In the genomic region with DNA sequence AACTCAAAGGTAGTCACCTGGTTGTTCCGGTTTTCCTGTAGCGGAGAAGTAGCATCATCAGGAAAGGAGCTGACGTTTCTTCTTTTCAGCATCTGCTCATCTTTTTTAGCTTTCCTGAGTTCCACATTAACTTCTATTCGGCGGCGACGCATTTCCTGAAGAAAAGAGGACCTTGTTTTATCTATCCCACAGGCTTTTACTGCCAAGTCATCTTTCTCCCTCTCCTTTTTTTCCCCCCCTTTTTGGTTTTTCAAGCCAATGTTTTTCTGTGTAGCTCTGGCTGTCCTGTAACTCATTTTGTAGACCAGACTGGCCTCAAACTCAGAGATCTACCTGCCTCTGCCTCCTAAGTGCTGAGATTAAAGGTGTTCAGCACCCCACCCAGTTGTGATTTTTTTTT, we compare ENCODE assay signal across 7 mouse cellular contexts. TPM values are rescaled to one million over a fixed set of nuclear protein-coding genes. Genes with fewer than 3 reads are reported as not detected.
A peak's percentile ranks its signal among the peaks of the same experiment; 100 is the strongest.
DNase-seq lines count a peak whose midpoint lies in the region; ATAC-seq and TF ChIP-seq lines count a peak whose summit lies in the region.
"Not testable (repeated sequence)": the region's sequence is repeated elsewhere in the genome, so short reads cannot be mapped to it uniquely, and the experiment has no call there.

No protein-coding gene starts in this region.

- not testable (repeated sequence) for H3K27ac ChIP-seq in embryonic facial prominence, embryonic 10.5 days (replicated peaks); forebrain, embryonic 10.5 days; heart, embryonic 12.5 days (ENCODE audit: poor library complexity, severe bottlenecking); intestine, embryonic 15.5 days; liver, embryonic 11.5 days (ENCODE audit: low read depth, low read length); lung, embryonic 14.5 days (ENCODE audit: low read depth); neural tube, embryonic 11.5 days (ENCODE audit: low read depth, low read length)

- peaks cover 23% of the 10 kb centered on the region for H3K4me1 ChIP-seq in embryonic facial prominence, embryonic 10.5 days
- H3K4me1 ChIP-seq in forebrain, embryonic 10.5 days: peaks cover 45% of the 10 kb centered on the region
- peaks cover 30% of the 10 kb centered on the region for H3K4me1 ChIP-seq in heart, embryonic 12.5 days (replicated peaks)
- H3K4me1 ChIP-seq in intestine, embryonic 15.5 days (replicated peaks); lung, embryonic 14.5 days (ENCODE audit: insufficient read depth); neural tube, embryonic 11.5 days (ENCODE audit: control insufficient read depth, insufficient read depth, low read length): not testable (repeated sequence)
- H3K4me1 ChIP-seq in liver, embryonic 11.5 days (replicated peaks; ENCODE audit: control insufficient read depth, insufficient read depth, low read length): peaks cover 21% of the 10 kb centered on the region

- ATAC-seq in heart, embryonic 12.5 days (ENCODE audit: insufficient number of reproducible peaks, low FRiP score); intestine, embryonic 15.5 days; liver, embryonic 11.5 days (replicated peaks; ENCODE audit: low FRiP score); lung, embryonic 14.5 days (ENCODE audit: insufficient read depth); neural tube, embryonic 11.5 days (ENCODE audit: insufficient read depth, low FRiP score, low TSS enrichment): not testable (repeated sequence)

- H3K36me3 ChIP-seq in embryonic facial prominence, embryonic 10.5 days (replicated peaks): peaks cover 63% of the 10 kb centered on the region
- peaks cover 68% of the 10 kb centered on the region for H3K36me3 ChIP-seq in forebrain, embryonic 10.5 days (replicated peaks)
- H3K36me3 ChIP-seq in heart, embryonic 12.5 days: peaks cover 53% of the 10 kb centered on the region
- not testable (repeated sequence) for H3K36me3 ChIP-seq in intestine, embryonic 15.5 days
- peaks cover 33% of the 10 kb centered on the region for H3K36me3 ChIP-seq in liver, embryonic 11.5 days (ENCODE audit: control insufficient read depth, insufficient read depth, low read length)
- peaks cover 56% of the 10 kb centered on the region for H3K36me3 ChIP-seq in lung, embryonic 14.5 days (ENCODE audit: insufficient read depth)
- peaks cover 19% of the 10 kb centered on the region for H3K36me3 ChIP-seq in neural tube, embryonic 11.5 days (ENCODE audit: control insufficient read depth, insufficient read depth, low read length)

- not testable (repeated sequence) for TF ChIP-seq CTCF in lung, embryonic 14.5 days (IDR thresholded peaks at IDR 0.05; ENCODE audit: low read depth)

- DNase-seq in embryonic facial prominence, embryonic 10.5 days (ENCODE audit: low spot score); forebrain, embryonic 10.5 days (ENCODE audit: extremely low spot score, low spot score); liver, embryonic 11.5 days (ENCODE audit: low spot score); lung, embryonic 14.5 days; neural tube, embryonic 11.5 days (ENCODE audit: low spot score): not testable (repeated sequence)

- H3K27me3 ChIP-seq in embryonic facial prominence, embryonic 10.5 days (replicated peaks; ENCODE audit: low read depth, poor library complexity, severe bottlenecking); forebrain, embryonic 10.5 days (ENCODE audit: poor library complexity, severe bottlenecking); heart, embryonic 12.5 days (replicated peaks); intestine, embryonic 15.5 days (replicated peaks); liver, embryonic 11.5 days (replicated peaks; ENCODE audit: control insufficient read depth, insufficient read depth, low read length); lung, embryonic 14.5 days (ENCODE audit: insufficient read depth, low read length); neural tube, embryonic 11.5 days (ENCODE audit: control insufficient read depth, insufficient read depth, low read length): not testable (repeated sequence)

- H3K9me3 ChIP-seq in embryonic facial prominence, embryonic 10.5 days; forebrain, embryonic 10.5 days; heart, embryonic 12.5 days (replicated peaks); intestine, embryonic 15.5 days; liver, embryonic 11.5 days (ENCODE audit: control insufficient read depth, low read length); lung, embryonic 14.5 days (ENCODE audit: low read depth, low read length); neural tube, embryonic 11.5 days (ENCODE audit: control insufficient read depth, low read length): not testable (repeated sequence)

- 95% methylated on average over 7 of the region's 7 CpGs for WGBS in embryonic facial prominence, embryonic 10.5 days
- 95% methylated on average over 7 of the region's 7 CpGs for WGBS in forebrain, embryonic 10.5 days
- WGBS in heart, embryonic 12.5 days: 92% methylated on average over 7 of the region's 7 CpGs
- 93% methylated on average over 7 of the region's 7 CpGs for WGBS in intestine, embryonic 15.5 days
- 71% methylated on average over 7 of the region's 7 CpGs for WGBS in liver, embryonic 11.5 days
- 85% methylated on average over 7 of the region's 7 CpGs for WGBS in lung, embryonic 14.5 days
- 97% methylated on average over 7 of the region's 7 CpGs for WGBS in neural tube, embryonic 11.5 days

- not testable (repeated sequence) for H3K9ac ChIP-seq in heart, embryonic 12.5 days; intestine, embryonic 15.5 days; liver, embryonic 11.5 days (ENCODE audit: low read depth, low read length); lung, embryonic 14.5 days; neural tube, embryonic 11.5 days (ENCODE audit: low read length)

- H3K4me2 ChIP-seq in heart, embryonic 12.5 days: peak overlapping the region; percentile 68; the same call in 1 of the 2 replicates
- peak overlapping the region; percentile 63 for H3K4me2 ChIP-seq in intestine, embryonic 15.5 days (replicated peaks)
- H3K4me2 ChIP-seq in liver, embryonic 11.5 days: peak overlapping the region; percentile 65
- H3K4me2 ChIP-seq in lung, embryonic 14.5 days: peak overlapping the region; percentile 71
- H3K4me2 ChIP-seq in neural tube, embryonic 11.5 days (ENCODE audit: low read depth): peak overlapping the region; percentile 55; the same call in 1 of the 2 replicates

- peak overlapping the region; percentile 100 for H3K4me3 ChIP-seq in embryonic facial prominence, embryonic 10.5 days
- H3K4me3 ChIP-seq in forebrain, embryonic 10.5 days: peak overlapping the region; percentile 99; the same call in 1 of the 2 replicates
- H3K4me3 ChIP-seq in heart, embryonic 12.5 days: 0 out of 2 replicates have a peak overlapping the region, but pooled peaks have one; percentile 100
- not testable (repeated sequence) for H3K4me3 ChIP-seq in intestine, embryonic 15.5 days (replicated peaks); neural tube, embryonic 11.5 days (ENCODE audit: low read depth, low read length)
- peak overlapping the region; percentile 92 for H3K4me3 ChIP-seq in liver, embryonic 11.5 days (ENCODE audit: low read depth, low read length)
- H3K4me3 ChIP-seq in lung, embryonic 14.5 days (ENCODE audit: low read depth, low read length): peak overlapping the region; percentile 99

RNA-seq across cellular contexts. Expression of a gene that starts 2.8 kb away (rescaled TPM):
- 631 and 685 TPM in 2 replicates for polyA plus RNA-seq in embryonic facial prominence, embryonic 10.5 days (2016; fragmentation: Nextera tagmentation; extraction: Ambion mirVana)
- 799 and 813 TPM in 2 replicates for polyA plus RNA-seq in forebrain, embryonic 10.5 days (2016; fragmentation: Nextera tagmentation; extraction: Ambion mirVana)
- 301 and 321 TPM in 2 replicates for polyA plus RNA-seq in heart, embryonic 12.5 days (2016; fragmentation: Nextera tagmentation; extraction: Ambion mirVana)
- polyA plus RNA-seq in intestine, embryonic 15.5 days (2015; fragmentation: Nextera tagmentation; extraction: Ambion mirVana): 357 and 384 TPM in 2 replicates
- 448 and 517 TPM in 2 replicates for polyA plus RNA-seq in liver, embryonic 11.5 days (2014; fragmentation: Nextera tagmentation; extraction: Ambion mirVana)
- 563 and 575 TPM in 2 replicates for polyA plus RNA-seq in lung, embryonic 14.5 days (2014; fragmentation: Nextera tagmentation; extraction: Ambion mirVana)
- 632 and 636 TPM in 2 replicates for polyA plus RNA-seq in neural tube, embryonic 11.5 days (2014; fragmentation: Nextera tagmentation; extraction: Ambion mirVana)

RNA-seq across cellular contexts. Expression of a gene that starts 29.0 kb away (rescaled TPM):
- 0.98 and 2.1 TPM in 2 replicates for polyA plus RNA-seq in embryonic facial prominence, embryonic 10.5 days (2016; fragmentation: Nextera tagmentation; extraction: Ambion mirVana)
- 1.4 and 1.7 TPM in 2 replicates for polyA plus RNA-seq in forebrain, embryonic 10.5 days (2016; fragmentation: Nextera tagmentation; extraction: Ambion mirVana)
- polyA plus RNA-seq in heart, embryonic 12.5 days (2016; fragmentation: Nextera tagmentation; extraction: Ambion mirVana): 1.1 and 2.2 TPM in 2 replicates
- 2.6 and 3.0 TPM in 2 replicates for polyA plus RNA-seq in intestine, embryonic 15.5 days (2015; fragmentation: Nextera tagmentation; extraction: Ambion mirVana)
- 1.9 and 2.1 TPM in 2 replicates for polyA plus RNA-seq in liver, embryonic 11.5 days (2014; fragmentation: Nextera tagmentation; extraction: Ambion mirVana)
- polyA plus RNA-seq in lung, embryonic 14.5 days (2014; fragmentation: Nextera tagmentation; extraction: Ambion mirVana): 5.1 and 7.3 TPM in 2 replicates
- polyA plus RNA-seq in neural tube, embryonic 11.5 days (2014; fragmentation: Nextera tagmentation; extraction: Ambion mirVana): 3.5 and 4.5 TPM in 2 replicates
